Mouse (Mus musculus) adrenal gland, adult 8-10 months (tissue): ENCODE results near the gene Pgm1. TPM values are rescaled to one million over a fixed set of nuclear protein-coding genes. Genes with fewer than 3 reads are reported as not detected.

ENCODE experiments used
- DNase-seq: peaks from one replicate; pipeline ENCODE4 v3.0.0; 2022
- total RNA-seq, 4 experiments: library from RNA; stranded (reverse); gene quantifications; 2 replicates each; pipeline ENCODE4 v1.2.4; 2022

Gene Pgm1
- 100 to 1,000 TPM in 1 of 4 experiments, 10 to 100 TPM in 3; 52.8 to 108 (median 81.8) TPM for total RNA-seq

DNA sequence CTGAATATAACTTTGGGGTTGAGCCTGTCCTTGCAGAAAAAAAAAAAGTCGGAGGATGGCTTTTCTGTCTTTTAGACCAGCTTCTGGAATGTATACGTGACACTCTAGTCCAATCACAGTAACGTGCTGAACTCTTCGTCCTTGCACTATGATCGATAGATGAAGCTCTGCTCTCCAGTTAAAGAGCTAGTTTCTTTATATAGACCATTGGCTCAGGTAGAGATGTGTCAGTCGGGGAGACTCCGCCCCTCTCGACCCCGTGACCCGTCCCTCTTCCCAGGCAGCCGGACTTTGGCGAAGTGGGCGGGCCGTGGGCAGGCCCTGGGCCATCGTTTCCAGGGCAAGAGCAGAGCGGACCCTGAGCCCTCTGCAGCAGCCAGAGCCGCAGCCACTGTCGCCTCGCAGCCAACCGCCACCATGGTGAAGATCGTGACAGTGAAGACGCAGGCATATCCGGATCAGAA lies at the start of gene Pgm1:
Gene Pgm1, plus strand, starts transcription at position 266 of the 464 bp plus-strand sequence.
- peak; percentile 89 for DNase-seq

DNA sequence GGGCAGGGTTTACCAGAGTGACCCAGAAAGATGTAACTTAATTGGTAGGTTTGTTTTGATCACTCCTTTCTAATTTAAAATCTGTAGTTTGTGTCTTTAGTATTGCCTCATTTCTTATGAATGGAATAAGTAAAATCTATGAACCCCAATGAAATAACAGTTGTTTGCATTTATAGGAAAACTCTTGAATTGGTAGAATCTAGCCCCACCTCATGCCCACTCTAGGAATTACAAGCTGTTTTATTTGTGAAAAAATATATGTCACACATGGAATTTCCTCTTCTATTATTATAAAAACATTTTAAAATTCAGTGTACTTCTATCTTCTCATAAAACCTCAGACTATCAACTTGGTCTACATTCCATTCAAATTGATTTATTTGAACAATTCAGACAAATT lies 47.3 kb upstream of the Pgm1 start:
- no peak for DNase-seq

DNA sequence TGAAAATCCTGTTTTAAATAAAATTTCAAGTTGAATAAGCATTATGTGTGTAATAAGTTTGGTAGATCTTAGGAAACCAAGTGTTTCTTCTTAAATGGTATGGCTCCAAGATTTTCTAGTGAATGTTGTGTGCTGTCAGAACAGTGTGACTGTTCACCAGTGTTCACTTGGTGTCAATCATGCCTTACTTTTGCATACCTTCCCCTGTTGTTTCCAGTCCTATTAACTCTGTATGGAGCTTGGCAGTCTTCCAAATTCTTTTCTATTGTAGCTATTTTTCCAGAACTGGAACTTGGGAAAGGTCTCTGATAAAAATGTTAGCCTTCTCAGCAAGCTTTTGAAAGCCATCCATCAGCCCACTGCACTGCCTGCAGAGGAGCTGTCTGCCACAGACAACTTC lies 46.8 kb upstream of the Pgm1 start:
- DNase-seq = no peak

DNA sequence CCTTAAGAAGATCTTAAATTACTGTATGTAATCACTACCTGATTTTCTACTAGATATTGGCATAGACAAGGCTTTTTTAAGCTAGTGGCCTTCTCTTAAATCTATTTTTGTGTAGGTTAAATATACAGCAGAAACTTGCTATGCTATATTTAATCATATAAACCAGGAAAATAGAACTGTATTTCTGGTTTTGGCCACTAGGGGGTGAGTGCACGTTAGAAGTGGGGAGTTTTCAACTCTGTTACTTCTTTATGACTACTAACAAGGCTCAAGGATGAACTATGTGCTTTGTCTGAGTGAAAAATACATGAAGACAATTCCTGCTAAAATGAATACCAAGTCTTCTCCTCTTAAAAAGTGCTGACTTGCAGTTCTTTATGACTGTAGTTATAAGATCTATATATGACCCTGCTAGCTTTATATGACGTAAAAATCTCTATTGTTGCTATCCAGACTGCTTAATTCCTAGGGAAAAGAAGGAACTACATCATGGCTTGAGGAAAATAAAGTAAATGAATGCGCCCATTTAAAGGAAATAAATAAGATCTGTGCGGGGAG lies 15.2 kb upstream of the Pgm1 start:
- DNase-seq = no peak

DNA sequence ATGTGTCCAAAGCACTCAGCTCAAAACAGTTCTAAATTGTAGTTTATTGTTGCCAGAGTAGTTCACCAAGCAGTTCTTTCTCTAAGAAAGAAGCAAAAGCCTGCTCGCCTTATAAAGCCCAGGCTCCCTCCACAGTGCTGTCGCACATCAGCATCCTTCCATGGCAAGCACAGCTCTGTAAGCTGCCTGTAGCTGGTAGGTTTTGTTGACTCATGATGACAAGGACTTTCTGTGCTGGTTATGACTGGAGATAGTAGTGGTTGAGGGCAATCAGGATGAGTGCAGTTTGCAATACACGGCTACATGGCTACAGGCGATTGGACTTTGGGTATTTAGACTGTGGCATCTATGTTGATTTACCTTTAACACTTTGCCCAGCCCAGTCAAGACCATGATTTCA lies 2.8 kb upstream of the Pgm1 start:
- DNase-seq = no peak

DNA sequence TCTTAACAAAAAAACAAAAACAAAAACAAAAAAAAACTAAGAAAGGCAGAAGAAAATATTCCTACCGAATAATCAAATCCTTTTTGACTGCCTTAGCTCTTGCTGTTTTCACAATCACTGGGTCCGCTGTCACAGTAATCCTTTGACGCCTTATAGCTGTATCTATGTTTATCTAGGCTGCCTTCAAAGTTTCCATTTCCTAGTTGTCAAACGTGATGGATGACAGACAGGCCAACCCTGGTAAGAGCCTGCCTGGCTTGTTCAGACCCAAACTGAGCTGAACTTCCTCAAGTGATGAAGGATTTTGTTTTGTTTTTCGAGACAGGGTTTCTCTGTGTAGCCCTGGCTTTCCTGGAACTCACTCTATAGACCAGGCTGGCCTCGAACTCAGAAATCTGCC lies 693 bp upstream of the Pgm1 start:
- no peak for DNase-seq

DNA sequence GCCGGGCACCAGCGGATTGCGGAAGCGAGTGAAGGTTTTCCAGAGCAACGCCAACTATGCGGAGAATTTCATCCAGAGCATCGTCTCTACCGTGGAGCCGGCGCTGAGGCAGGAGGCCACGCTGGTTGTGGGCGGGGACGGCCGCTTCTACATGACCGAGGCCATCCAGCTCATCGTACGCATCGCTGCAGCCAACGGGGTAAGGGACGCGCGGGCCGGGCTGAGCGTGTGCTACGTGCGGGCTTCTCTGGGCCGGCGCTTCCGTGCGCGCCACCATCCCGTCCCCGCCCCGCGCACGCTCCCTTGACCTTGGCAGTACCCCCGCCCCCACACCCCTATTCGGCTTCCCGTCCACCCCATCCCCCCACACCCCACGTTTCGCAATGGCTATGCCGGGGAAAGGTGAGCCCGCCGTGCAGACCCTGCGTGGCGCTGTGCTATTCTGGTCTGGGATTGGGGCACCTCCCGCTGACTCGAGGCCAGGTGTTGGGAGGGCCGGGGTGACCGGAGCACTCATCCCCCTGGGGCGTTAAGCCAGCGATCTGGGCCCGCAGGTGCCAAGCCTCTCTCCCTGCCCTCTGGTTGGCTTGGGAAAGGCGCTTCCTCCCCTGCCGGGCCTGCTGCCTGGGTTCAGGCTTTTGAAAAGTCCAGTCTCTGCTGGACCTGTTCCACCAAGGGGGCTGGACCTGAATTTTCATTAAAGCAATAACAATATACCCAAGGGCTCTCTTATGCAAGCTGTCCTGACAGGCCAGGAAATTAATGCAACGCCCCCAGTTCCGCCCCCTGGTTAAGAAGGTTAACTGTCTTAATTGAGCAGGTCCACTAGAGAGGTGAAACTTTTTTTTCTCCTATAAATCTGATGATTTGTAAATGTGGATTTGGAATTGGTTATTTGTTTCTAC lies 651 bp downstream of the Pgm1 start, which contains the start of gene Itgb3bp:
Gene Itgb3bp, minus strand, starts transcription at position 201 of the 905 bp plus-strand sequence.
- DNase-seq = peak; percentile 82

DNA sequence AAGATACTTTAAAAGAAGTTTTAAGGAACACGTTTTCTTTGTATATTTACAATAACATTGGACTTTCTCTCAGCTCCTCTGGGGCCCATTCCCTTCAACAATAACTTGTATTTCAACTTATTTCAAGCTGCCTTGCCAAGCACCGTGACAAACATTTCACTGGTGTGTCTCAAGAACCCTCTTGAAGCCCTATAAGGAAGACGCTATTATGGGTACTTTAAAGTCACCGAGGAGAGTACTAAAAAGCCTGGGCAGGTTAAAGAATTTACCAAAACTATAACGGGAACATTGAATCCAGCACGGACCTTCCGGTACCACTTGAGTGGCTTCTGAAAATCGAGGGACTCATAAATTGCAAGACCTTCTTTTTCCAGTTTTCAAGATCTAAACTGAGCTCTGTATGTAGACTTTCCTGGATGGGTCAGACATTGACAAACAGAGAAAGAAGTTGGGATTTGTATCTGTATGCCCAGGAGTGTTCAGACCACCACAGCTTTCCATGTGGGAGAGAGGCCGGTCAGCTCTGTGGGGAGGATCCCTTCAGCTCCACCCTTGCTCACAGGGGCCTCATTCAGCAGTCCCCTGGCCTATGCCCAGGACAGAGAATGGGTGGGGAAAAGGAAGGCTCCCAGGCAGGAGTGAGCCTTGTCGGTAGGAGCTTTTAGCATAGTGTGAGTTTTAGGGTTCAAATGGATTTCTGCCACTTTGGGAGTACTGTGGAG lies 1.5 kb downstream of the Pgm1 start:
- DNase-seq = no peak

DNA sequence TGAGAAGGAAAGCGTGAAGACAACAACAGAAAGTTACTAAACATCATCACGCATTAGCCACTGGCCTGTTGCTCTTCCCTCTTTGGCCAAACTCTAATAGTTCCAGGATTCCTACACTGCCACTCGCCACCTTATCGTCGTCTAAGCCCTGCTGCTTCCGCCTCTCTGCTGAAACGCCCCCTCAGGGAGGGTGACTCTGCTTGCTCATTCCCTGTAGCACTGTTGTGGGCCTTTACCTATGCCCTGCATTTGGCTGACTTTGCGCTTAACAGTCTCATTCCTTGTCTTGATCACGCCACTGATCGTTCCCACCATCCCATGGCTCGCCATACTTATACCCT lies 2.0 kb downstream of the Pgm1 start:
- no peak for DNase-seq

DNA sequence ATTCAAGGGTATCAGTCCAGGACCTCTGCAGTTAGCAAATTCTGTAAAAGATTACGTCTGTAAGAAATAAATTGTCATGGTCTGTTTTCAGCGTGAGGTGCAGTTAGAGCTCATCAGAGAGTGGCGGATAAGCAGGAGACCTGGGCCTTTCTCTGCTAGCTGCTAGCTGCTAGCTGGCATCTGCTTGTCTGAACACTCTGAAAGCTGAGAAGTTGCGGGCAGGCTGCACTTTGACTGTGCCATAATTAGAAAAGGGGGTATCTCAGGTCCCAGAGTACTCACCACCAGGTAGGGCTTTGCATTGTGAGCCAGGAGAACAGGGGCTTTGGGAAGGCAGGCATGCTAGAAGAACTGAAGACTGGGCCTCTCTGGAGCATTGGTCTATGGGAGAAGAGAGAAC lies 2.6 kb downstream of the Pgm1 start:
- DNase-seq = no peak

DNA sequence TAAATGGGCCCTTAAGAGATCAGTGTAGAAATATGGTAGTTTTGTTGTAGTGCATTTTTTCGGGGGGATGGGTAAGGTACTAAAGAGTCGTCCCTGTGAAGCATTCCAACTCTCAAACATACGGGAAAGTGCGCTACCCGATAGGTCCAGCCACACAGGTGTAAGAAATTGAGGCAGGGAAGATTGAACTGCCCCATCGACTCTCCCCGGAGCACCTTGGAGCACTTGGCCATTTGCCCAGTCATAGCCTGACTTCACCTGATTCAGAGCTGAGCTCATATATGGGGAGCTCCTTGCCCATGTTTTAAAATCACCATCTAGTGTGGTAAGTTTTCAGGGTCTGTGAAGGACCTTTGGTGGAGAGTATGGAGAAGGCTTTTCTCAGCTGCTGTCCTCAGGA lies 5.6 kb downstream of the Pgm1 start:
- DNase-seq = no peak

DNA sequence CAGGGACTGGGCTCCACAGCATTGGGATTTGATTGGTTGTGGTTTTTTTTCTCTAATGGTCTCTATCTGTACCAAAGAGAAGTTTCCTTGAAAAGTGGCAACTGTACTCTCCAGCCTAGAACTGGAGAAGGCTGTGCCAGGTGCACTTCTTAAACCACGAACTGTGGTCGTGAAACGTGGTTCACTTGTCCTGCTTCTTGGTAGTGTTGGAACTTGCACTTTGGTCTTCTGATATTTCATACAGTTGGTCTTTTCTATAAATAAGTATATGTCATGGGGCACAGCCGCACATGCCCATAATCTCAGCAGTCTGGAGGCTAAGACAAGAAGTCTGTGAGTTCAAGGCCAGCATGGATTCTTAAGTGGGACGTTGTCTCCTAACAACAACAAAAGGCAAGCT lies 7.1 kb downstream of the Pgm1 start:
- no peak for DNase-seq

DNA sequence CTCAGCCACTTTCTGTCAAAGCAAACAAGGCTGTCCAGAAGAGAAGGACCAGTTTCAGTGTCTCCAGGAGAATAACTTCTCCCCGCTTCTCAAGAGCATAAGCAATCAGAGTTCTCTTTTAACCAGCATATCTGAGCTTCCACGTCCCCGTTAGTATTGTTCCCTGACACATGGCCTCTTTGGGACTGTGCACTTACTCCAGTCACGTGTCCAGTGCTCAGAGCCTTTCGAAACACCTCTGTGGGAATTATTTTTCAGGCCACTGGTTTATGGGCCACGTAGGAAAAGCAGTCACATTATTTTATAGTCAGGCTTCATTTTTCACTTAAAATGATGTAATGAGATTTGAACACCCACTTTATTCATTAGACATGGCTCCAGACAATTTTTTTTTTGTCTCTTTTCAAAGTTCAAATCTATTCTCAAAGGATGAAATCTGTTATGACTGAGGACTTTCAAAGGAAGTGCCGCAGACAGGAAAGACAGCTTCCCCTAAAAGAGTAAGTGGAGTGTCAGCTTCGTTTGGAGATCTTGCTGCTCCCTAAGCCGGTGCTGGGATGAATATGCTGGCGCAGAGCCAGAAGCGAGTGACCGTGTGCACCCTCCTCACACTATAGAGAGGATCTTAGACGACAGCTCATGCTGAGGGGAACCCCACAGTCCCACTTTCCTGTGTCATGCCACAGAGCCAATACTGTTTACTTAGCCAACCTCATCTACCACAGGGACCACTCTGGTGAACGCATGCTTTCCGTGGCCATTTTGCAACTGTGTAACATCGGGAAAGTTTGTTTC lies 10.7 kb downstream of the Pgm1 start:
- DNase-seq = no peak

DNA sequence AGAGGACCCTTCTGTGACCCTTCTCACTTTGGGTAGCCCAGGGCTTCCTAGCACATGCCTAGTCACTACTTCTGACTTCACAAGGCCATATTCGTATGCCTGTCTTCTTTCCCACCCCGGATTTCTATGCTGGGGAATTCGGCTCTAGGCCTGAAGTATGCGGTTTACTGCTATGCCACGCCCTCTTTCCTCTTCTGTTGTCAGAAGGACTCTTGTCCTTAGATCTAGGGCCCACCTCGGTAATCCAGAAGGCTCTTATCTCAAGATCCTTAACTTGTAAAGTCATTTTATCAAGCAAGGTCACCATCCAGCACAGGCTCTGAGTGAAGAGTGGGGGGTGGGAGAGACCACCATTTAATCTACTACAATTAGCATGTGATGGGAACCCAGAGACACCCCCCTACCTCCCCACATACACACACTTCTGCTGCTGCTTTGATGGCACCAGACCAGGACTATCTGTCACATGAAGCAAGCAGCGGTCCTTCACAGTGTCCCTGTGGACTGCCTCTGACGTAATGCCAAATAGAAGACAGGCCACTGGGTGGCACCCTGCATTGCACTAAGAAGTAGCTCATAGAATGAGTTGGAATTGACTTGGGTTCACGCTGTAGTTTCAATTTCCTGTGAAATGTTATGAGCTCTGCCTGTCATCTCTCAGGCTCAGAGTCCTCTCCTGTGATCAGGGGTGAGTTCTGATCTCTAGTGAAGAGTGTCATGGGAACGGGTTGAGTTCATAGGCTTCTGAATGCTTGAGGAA lies 12.6 kb downstream of the Pgm1 start:
- DNase-seq = peak; percentile 78

DNA sequence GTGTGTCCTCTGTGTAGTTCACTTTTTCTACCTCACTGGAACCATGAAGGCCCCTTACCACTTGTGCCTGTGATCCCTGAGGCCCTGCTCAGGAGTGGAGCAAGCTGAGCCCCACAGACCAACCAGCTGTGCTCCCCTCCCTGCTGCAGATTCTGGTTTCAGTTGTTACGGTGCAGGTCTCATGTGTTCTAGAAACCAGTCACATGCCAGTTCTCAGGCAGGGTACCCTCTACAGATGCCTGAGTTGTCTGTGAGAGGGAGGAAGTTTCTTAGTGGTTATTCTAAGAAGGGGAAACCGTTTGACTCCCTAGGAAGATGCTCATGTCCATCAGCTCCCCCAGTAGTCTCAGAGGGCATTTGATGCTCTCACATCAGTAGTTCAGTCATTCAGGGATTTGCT lies 15.4 kb downstream of the Pgm1 start:
- DNase-seq = no peak

DNA sequence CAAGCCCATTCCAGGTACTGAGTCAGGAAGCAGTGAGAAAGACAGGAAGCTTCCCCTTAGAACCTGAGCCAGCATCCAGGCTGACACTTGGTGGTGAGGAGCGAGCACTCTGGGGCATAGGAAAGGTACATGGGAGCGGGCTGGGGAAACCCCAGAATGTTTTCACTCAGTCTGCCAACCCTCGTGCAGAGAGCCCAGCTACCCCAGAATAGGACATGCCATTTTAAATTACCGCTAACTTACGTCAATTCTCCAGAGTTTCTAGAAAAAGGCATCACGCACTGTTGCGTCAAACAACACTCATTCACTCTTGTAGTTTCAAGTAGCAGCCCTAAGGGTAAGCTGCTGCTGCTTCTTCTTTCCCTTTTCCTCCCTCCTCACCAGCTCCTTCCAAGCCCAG lies 15.8 kb downstream of the Pgm1 start:
- DNase-seq = no peak

DNA sequence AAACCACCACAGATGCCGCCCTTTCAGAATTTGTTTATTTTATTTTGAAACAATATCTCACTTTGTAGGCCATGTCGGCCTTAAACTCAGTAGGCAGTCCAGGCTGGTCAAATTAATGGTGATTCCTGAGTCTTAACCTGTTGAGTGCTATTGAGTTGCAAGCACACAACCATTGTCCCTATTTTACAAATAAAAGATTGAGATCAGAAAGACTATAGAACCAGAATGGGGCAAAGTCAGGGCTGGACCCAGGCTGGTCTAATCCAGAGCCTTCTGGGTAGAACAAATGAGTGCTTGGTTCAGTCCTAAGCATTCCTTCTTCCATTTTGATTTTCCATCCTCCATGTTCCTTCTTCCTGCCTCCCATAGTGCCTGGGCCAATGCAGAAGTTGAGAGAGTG lies 17.3 kb downstream of the Pgm1 start:
- DNase-seq = no peak

DNA sequence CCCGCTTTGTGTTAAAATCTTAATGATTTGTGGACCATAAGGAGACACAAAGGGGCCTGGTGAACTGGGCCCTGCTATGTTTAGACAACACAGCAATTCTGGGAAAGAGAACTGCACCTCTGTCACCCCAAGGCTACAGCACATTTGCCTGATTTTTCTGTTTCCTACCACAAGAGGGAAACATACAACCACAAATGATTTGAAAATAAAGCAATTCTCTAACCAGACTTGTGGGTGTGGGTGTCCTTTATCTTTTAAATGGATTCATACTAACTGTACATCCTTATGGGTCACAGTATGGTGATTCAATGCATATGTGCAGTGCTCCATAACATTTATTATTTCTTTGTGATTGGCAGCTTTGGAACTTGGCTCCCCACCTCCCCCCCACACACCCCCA lies 18.0 kb downstream of the Pgm1 start:
- no peak for DNase-seq

DNA sequence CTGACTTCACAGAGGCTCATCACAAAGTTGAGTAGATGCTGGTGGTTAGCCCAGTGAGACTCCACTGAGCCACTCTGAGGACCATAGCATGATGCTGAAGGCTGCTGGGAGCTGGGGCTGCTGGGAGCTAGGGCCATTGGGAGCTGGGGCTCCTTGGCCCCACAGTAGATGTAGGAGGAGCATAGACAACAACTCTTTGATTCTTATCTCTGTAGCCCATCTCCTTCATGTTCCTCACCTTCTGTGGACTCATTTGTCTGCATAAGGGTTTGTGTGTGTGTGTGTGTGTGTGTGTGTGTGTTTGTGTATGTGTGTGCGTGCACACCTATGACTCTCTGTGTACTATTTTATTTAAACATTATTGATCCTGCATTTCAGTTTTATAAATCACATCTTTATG lies 18.7 kb downstream of the Pgm1 start:
- no peak for DNase-seq

DNA sequence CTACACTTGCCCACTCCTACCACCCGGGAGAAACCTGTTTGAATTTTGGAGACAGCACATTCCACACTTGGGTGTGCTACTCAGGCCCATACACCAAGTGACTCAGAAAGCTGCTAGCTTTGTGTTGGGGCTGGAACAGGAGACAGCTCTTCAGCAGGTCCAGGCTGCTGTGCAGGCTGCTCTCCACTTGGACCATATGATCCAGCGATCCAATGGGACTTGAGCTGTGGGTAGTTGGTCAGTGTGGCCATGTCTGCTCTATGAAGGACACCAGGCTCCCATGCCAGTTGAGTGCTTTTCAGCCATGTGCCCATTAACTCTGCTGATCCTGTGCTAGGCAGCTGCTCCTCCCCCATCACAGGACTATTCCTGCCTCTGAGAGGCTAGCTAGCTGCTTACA lies 24.7 kb downstream of the Pgm1 start:
- no peak for DNase-seq

DNA sequence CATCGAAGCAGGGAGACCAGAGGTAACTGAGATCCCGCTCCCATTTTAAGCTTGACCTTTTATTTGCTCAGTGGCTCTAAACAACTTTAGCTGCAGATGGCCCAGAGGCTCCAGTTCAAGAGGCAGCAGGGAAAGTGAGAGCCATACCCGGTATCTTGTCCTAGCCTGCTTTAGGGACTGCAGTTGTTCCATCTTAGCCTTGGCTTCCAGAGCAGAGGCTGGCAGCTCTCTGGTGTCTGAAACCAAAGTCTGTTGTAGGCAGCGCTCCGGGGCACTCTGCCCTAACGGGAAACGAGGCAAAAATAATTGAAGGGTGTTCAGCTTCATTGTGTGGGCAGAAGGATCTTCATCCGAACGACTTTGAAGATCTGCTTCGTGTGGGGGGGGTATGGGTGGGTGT lies 26.2 kb downstream of the Pgm1 start:
- DNase-seq = no peak

DNA sequence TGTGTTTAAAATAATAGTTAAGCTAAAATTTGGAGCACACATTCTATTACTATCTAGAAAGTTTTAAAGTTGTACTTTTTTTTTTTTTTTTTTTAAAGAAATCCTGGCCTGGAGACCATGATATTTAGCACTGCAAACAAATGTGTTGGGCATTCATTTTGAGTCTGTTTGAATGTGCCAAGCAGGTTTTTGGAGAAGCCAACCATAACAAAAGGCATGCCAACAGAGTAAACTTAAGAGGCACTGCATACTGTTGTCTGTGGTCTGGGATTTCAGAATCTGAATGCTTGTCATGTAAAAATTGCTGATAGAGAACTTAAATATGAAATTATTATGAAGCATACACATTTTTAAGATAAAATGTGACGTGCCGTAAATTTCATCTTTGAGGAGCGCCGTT lies 28.0 kb downstream of the Pgm1 start:
- DNase-seq = no peak
